Mouse (Mus musculus): ENCODE measurements around the gene Slc33a1.

Slc33a1 gene

GRCm38 (mm10) chr3:63963421-63964099, 1.0 kb downstream of the Slc33a1 start:
- Histone ChIP-seq H3K4me3 (replicated peaks; ENCODE audit: low read length) (peak overlapping the region; percentile 96), H3K9me3 (ENCODE audit: low read length) (no peaks in the 10 kb centered on the region)

DNA sequence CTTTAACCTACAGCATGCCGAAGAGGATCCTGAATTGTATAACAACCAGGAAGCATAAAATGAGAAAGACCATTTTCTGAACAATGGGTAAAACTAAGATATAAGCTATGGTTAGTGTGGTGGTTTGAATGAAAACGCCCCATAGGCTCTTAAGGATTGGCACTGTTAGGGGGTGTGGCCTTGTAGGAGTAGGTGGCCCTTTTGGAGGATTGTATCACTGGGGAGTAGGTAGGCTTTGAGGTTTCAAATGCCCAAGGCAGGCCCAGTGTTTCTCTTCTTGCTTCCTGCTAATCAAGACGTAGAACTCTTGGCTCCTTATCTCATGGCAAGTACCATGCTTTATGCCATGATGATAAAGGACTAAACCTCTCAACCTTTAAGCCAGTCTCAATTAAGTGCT, 14.7 kb downstream of the Slc33a1 start:
- TF ChIP-seq POU5F1 (IDR thresholded peaks at IDR 0.05; ENCODE audit: borderline replicate concordance, low read length) (no peak), NANOG (IDR thresholded peaks at IDR 0.05; ENCODE audit: borderline replicate concordance, low read length) (no peak), CTCF (conservative IDR thresholded peaks at IDR 0.05; ENCODE audit: low read length) (no peak)
- H3K9me3 ChIP-seq (ENCODE audit: low read length): no peaks in the 10 kb centered on the region
- H3K4me3 ChIP-seq (replicated peaks; ENCODE audit: low read length): no peak overlapping the region
- no peaks in the 10 kb centered on the region; the same call in 1 of the 2 replicates for H3K4me1 ChIP-seq (replicated peaks; ENCODE audit: low read depth, low read length)
- H3K36me3 ChIP-seq (ENCODE audit: insufficient read depth, low read length): no peaks in the 10 kb centered on the region
- no peaks in the 10 kb centered on the region for H3K27me3 ChIP-seq (ENCODE audit: insufficient read depth, low read length)

More at GRCm38 (mm10) chr3:63963421-63964099, 1.0 kb downstream of the Slc33a1 start:
- peaks cover 12% of the 10 kb centered on the region for H3K4me1 ChIP-seq (replicated peaks; ENCODE audit: low read depth, low read length)
- no peaks in the 10 kb centered on the region for H3K36me3 ChIP-seq (ENCODE audit: insufficient read depth, low read length)
- TF ChIP-seq NANOG (IDR thresholded peaks at IDR 0.05; ENCODE audit: borderline replicate concordance, low read length): no peak
- peaks cover 9% of the 10 kb centered on the region for H3K27me3 ChIP-seq (ENCODE audit: insufficient read depth, low read length)

GRCm38 (mm10) chr3:63941204-63941850, 23.2 kb downstream of the Slc33a1 start:
- H3K27me3 ChIP-seq (ENCODE audit: insufficient read depth, low read length): no peaks in the 10 kb centered on the region
- H3K4me3 ChIP-seq (replicated peaks; ENCODE audit: low read length): no peak overlapping the region
- no peak for TF ChIP-seq NANOG (IDR thresholded peaks at IDR 0.05; ENCODE audit: borderline replicate concordance, low read length)
- no peak for TF ChIP-seq POU5F1 (IDR thresholded peaks at IDR 0.05; ENCODE audit: borderline replicate concordance, low read length)
- no peak for TF ChIP-seq CTCF (conservative IDR thresholded peaks at IDR 0.05; ENCODE audit: low read length)
- no peaks in the 10 kb centered on the region for H3K36me3 ChIP-seq (ENCODE audit: insufficient read depth, low read length)
- no peaks in the 10 kb centered on the region for H3K4me1 ChIP-seq (replicated peaks; ENCODE audit: low read depth, low read length)
- H3K9me3 ChIP-seq (ENCODE audit: low read length): no peaks in the 10 kb centered on the region

DNA sequence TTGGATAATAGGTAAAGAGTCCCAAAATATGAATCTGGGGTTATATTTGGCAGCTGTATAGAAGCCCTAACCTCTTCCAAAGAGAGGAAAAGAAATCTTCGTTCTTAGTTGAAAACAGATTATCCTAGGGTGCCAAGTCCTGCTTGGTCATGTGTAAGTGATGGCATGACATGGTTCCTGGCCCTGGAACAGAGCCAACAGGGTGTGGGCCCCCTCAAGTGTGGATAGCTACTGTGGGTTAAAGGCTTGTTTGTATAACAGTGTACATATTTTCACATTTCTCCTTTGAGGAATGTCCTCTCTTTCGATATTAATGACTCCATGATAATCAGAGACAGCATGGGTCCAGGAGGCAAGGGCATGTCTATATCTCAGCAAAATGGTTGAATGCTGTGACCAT, 25.6 kb downstream of the Slc33a1 start:
- H3K27me3 ChIP-seq (ENCODE audit: insufficient read depth, low read length): no peaks in the 10 kb centered on the region

DNA sequence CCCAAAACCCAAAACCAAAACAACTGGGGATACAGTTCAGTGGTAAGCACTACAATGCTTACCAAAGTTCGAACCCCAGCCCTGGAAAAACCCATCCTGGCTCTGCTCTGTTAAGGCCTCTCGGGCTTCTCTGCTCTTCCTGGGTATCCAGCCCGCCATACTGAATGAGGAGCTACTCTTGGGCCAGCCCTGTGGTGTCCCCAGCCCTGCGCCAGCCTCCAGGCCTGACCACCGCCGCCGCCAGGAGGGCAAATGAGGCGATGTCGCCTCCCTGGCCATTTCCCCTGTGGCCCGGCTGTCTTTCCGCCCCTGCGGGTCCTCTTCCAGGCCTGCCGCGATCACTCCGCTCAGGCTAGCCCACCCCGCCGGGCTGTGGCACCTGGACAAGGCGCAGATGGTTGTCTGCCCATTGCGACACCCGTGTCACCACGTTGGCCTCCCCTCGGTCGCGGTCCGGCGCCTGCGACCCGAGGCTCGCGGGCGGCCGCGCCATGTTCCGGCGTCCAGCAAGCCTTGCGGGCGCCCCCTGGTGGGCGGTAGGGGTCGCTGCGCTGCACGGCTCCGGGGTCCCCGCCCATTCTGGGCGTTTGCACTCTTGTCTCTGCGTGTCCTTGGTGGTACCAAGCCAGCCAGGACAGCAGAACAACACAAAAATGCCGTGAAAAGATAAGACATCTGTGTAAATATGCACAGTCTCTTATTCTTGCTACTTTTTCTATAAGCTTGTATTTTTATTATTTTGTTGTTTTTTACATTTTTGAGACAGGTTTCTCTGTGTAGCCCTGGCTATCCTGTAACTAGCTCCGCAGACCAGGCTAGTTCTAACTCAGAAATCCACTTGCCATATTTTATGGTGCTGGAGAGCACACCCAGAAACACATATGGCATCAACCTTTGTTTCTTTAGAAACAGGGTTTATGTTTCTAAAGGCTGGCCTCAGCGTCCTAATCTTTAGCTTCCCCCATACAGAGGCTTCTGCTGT, 35.4 kb downstream of the Slc33a1 start, which contains the start of gene E130311K13Rik:
Gene E130311K13Rik (minus strand): TSS at position 595 of the 982 bp plus-strand sequence.
- Histone ChIP-seq H3K36me3 (ENCODE audit: insufficient read depth, low read length) (no peaks in the 10 kb centered on the region), H3K4me1 (replicated peaks; ENCODE audit: low read depth, low read length) (peaks cover 4% of the 10 kb centered on the region; the same call in 1 of the 2 replicates), H3K9me3 (ENCODE audit: low read length) (peaks cover 3% of the 10 kb centered on the region; the same call in 1 of the 2 replicates), H3K4me3 (replicated peaks; ENCODE audit: low read length) (peak within 1 kb of the TSS; percentile 86), H3K27me3 (ENCODE audit: insufficient read depth, low read length) (no peaks in the 10 kb centered on the region)
- TF ChIP-seq POU5F1 (IDR thresholded peaks at IDR 0.05; ENCODE audit: borderline replicate concordance, low read length) (no peak), NANOG (IDR thresholded peaks at IDR 0.05; ENCODE audit: borderline replicate concordance, low read length) (no peak), CTCF (conservative IDR thresholded peaks at IDR 0.05; ENCODE audit: low read length) (no peak; the same call in 1 of the 2 replicates)

More for the DNA sequence above, 25.6 kb downstream of the Slc33a1 start:
- no peak for TF ChIP-seq NANOG (IDR thresholded peaks at IDR 0.05; ENCODE audit: borderline replicate concordance, low read length)
- TF ChIP-seq POU5F1 (IDR thresholded peaks at IDR 0.05; ENCODE audit: borderline replicate concordance, low read length): no peak
- TF ChIP-seq CTCF (conservative IDR thresholded peaks at IDR 0.05; ENCODE audit: low read length): no peak
- Histone ChIP-seq H3K4me1 (replicated peaks; ENCODE audit: low read depth, low read length) (no peaks in the 10 kb centered on the region), H3K36me3 (ENCODE audit: insufficient read depth, low read length) (no peaks in the 10 kb centered on the region), H3K4me3 (replicated peaks; ENCODE audit: low read length) (no peak overlapping the region), H3K9me3 (ENCODE audit: low read length) (no peaks in the 10 kb centered on the region)

GRCm38 (mm10) chr3:63919634-63920033, 44.9 kb downstream of the Slc33a1 start:
- Histone ChIP-seq H3K27me3 (ENCODE audit: insufficient read depth, low read length) (no peaks in the 10 kb centered on the region), H3K9me3 (ENCODE audit: low read length) (no peaks in the 10 kb centered on the region), H3K4me3 (replicated peaks; ENCODE audit: low read length) (no peak overlapping the region), H3K36me3 (ENCODE audit: insufficient read depth, low read length) (0 out of 2 replicates have a peak, but pooled peaks cover 3% of the 10 kb centered on the region), H3K4me1 (replicated peaks; ENCODE audit: low read depth, low read length) (peaks cover 3% of the 10 kb centered on the region; the same call in 1 of the 2 replicates)
- TF ChIP-seq NANOG (IDR thresholded peaks at IDR 0.05; ENCODE audit: borderline replicate concordance, low read length): no peak
- TF ChIP-seq CTCF (conservative IDR thresholded peaks at IDR 0.05; ENCODE audit: low read length): peak; percentile 75
- TF ChIP-seq POU5F1 (IDR thresholded peaks at IDR 0.05; ENCODE audit: borderline replicate concordance, low read length): no peak

DNA sequence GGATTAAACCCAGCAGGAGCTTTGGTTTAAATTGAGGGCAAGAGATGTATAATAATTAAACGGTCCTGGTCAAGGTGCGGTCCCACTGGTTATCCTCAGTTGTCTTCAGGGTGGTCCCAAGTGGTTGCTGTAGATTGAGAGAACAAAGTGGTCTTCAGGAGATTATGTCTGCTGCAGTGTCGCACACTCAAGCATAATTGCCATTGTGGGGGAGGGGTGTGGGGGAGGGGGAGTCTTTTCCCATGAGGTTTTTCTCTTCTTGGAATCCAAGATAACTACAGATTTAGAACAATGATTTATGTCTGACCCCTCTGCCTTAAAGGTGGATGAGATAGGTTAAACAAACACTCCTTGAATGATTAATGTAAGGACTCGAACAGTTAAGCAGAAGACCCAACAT, 54.3 kb downstream of the Slc33a1 start:
- no peaks in the 10 kb centered on the region for H3K9me3 ChIP-seq (ENCODE audit: low read length)
- TF ChIP-seq CTCF (conservative IDR thresholded peaks at IDR 0.05; ENCODE audit: low read length): no peak
- TF ChIP-seq POU5F1 (IDR thresholded peaks at IDR 0.05; ENCODE audit: borderline replicate concordance, low read length): no peak
- no peak for TF ChIP-seq NANOG (IDR thresholded peaks at IDR 0.05; ENCODE audit: borderline replicate concordance, low read length)
- H3K4me3 ChIP-seq (replicated peaks; ENCODE audit: low read length): no peak overlapping the region
- no peaks in the 10 kb centered on the region for H3K36me3 ChIP-seq (ENCODE audit: insufficient read depth, low read length)
- peaks cover 5% of the 10 kb centered on the region; the same call in 1 of the 2 replicates for H3K4me1 ChIP-seq (replicated peaks; ENCODE audit: low read depth, low read length)
- H3K27me3 ChIP-seq (ENCODE audit: insufficient read depth, low read length): peaks cover 3% of the 10 kb centered on the region

DNA sequence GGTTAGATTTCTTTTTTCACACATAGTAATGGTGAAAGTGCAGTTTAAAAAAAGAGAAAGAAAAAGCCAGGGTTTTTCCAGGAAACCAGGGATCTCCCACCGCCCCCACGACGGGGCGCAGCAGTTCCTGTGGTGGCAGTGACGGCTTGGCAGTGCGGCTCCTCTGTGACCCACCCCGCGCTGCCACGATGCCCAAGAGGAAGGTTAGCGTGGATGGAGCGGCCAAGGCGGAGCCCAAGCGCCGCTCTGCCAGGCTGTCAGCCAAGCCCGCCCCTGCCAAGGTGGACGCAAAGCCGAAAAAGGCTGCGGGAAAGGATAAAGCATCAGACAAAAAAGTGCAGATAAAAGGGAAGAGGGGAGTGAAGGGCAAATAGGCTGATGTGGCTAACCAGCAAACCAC, 59.3 kb downstream of the Slc33a1 start:
- Histone ChIP-seq H3K4me3 (replicated peaks; ENCODE audit: low read length) (peak overlapping the region; percentile 64), H3K4me1 (replicated peaks; ENCODE audit: low read depth, low read length) (peaks cover 19% of the 10 kb centered on the region), H3K36me3 (ENCODE audit: insufficient read depth, low read length) (no peaks in the 10 kb centered on the region), H3K9me3 (ENCODE audit: low read length) (no peaks in the 10 kb centered on the region), H3K27me3 (ENCODE audit: insufficient read depth, low read length) (peaks cover 9% of the 10 kb centered on the region)
- TF ChIP-seq CTCF (conservative IDR thresholded peaks at IDR 0.05; ENCODE audit: low read length): no peak
- no peak for TF ChIP-seq POU5F1 (IDR thresholded peaks at IDR 0.05; ENCODE audit: borderline replicate concordance, low read length)
- TF ChIP-seq NANOG (IDR thresholded peaks at IDR 0.05; ENCODE audit: borderline replicate concordance, low read length): no peak
